Mouse (Mus musculus): ENCODE results near the gene Proca1. TPM values are rescaled to one million over a fixed set of nuclear protein-coding genes. Genes with fewer than 3 reads are reported as not detected.

Gene Proca1
- polyA plus RNA-seq, 2 experiments: 1.9 to 2.1 TPM

DNA sequence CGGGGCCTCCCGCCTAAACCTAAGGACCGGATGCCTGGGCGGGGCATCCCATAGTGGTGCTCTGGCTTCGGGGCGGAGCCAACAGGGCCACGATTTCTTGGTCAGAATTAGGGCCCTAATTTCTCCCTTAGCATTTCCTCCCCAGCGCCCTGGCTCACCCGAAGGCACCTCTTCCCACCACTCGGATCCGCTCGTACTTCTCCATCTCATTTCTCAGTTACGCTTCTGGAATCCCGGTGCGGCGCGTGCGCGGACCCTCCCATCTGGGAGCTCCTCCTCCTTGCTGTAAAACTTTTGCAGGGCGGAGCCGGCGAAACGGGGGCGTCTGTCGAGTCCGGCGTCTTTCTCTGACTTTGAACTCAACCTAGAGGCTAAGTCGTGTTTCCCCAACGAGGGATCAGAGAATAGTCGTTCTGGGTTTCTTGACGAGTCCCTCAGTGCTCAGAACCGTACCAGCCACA is 16.8 kb upstream of the Proca1 start, which contains the start of the genes Nek8 and Tlcd1:
Gene Nek8 (minus strand): TSS at position 274 of the 461 bp plus-strand sequence.
Gene Tlcd1 (plus strand): TSS at position 310 of the 461 bp plus-strand sequence.
- Histone ChIP-seq H3K4me2 (replicated peaks; ENCODE audit: low read depth, low read length, severe bottlenecking) (peak within 1 kb of the TSS; percentile 97), H3K9me3 (ENCODE audit: control insufficient read depth, low read length) (no peaks in the 10 kb centered on the region), H3K27me3 (ENCODE audit: control insufficient read depth, insufficient read depth, low read length) (no peaks in the 10 kb centered on the region), H3K36me3 (ENCODE audit: control insufficient read depth, insufficient read depth, low read length) (peaks cover 28% of the 10 kb centered on the region), H3K9ac (ENCODE audit: low read depth, low read length, severe bottlenecking) (peak within 1 kb of the TSS; percentile 40; the same call in 1 of the 2 replicates), H3K4me1 (ENCODE audit: control insufficient read depth, insufficient read depth, low read length) (peaks cover 27% of the 10 kb centered on the region), H3K4me3 (replicated peaks; ENCODE audit: low read length) (peak within 1 kb of the TSS; percentile 46), H3K27ac (replicated peaks; ENCODE audit: low read depth, low read length) (peak within 1 kb of the TSS; percentile 48; the same call in 1 of the 2 replicates)
- peak; percentile 77 for ATAC-seq (ENCODE audit: low FRiP score, low read depth)
- peak; percentile 95 for DNase-seq (ENCODE audit: low spot score)
- WGBS: under 1% methylated on average over 32 of the region's 32 CpGs
- no peak for TF ChIP-seq POLR2A (IDR thresholded peaks at IDR 0.05; ENCODE audit: borderline replicate concordance, extremely low read depth, insufficient read depth, insufficient read length)

DNA sequence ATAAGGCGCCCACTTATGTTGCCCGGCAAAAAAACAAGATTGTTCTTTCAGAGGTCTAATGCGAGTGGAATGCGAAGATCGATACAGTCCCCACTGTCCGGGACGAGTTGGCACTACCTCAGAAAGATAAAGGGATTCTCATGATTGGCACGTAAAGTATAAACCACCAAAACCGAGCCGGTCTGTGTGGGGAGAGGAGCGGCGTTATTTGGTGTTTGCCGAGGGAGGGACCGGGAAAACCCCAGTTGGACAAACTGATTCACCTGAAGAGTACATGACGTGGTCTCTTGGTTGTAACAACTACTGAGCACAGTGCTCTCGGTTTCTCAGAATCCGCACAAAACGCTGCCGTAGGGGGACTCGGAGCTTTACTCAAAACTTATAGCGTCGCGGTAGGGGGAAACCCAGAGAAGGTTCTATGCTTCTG is 16.3 kb upstream of the Proca1 start:
- peaks cover 31% of the 10 kb centered on the region for H3K4me1 ChIP-seq (ENCODE audit: control insufficient read depth, insufficient read depth, low read length)

DNA sequence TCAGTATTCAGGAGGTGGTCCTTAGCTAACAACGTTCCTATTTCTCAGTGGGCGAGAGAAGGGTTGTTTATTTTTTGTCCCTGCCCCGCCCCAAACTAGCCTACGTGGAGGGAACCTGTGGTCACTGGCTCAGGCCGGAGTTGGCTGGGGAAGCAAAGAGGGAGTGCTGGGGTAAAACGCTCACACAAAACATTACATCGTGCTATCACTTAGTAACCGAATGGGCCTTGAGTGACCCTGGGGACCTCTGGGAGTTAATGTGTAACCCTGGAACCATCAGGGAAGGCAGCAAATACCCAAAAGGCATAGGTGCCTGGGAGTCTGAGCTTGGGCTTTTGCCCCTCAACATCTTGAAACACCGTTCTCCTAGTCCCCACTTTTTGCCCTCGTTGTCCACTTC is 15.8 kb upstream of the Proca1 start:
- H3K9me3 ChIP-seq (ENCODE audit: control insufficient read depth, low read length): no peaks in the 10 kb centered on the region
- peak overlapping the region; percentile 46 for H3K4me3 ChIP-seq (replicated peaks; ENCODE audit: low read length)
- DNase-seq (ENCODE audit: low spot score): no peak
- no peak for TF ChIP-seq POLR2A (IDR thresholded peaks at IDR 0.05; ENCODE audit: borderline replicate concordance, extremely low read depth, insufficient read depth, insufficient read length)
- H3K27ac ChIP-seq (replicated peaks; ENCODE audit: low read depth, low read length): 0 out of 2 replicates have a peak overlapping the region, but pooled peaks have one; percentile 48
- H3K36me3 ChIP-seq (ENCODE audit: control insufficient read depth, insufficient read depth, low read length): peaks cover 34% of the 10 kb centered on the region
- H3K27me3 ChIP-seq (ENCODE audit: control insufficient read depth, insufficient read depth, low read length): no peaks in the 10 kb centered on the region
- peak overlapping the region; percentile 97 for H3K4me2 ChIP-seq (replicated peaks; ENCODE audit: low read depth, low read length, severe bottlenecking)
- H3K4me1 ChIP-seq (ENCODE audit: control insufficient read depth, insufficient read depth, low read length): peaks cover 36% of the 10 kb centered on the region
- WGBS: 1% methylated on average over 10 of the region's 10 CpGs
- H3K9ac ChIP-seq (ENCODE audit: low read depth, low read length, severe bottlenecking): peak overlapping the region; percentile 40; the same call in 1 of the 2 replicates
- no peak for ATAC-seq (ENCODE audit: low FRiP score, low read depth)

More for the DNA sequence above, 16.3 kb upstream of the Proca1 start:
- Histone ChIP-seq H3K4me3 (replicated peaks; ENCODE audit: low read length) (peak overlapping the region; percentile 46), H3K9ac (ENCODE audit: low read depth, low read length, severe bottlenecking) (peak overlapping the region; percentile 40; the same call in 1 of the 2 replicates), H3K36me3 (ENCODE audit: control insufficient read depth, insufficient read depth, low read length) (peaks cover 33% of the 10 kb centered on the region), H3K27me3 (ENCODE audit: control insufficient read depth, insufficient read depth, low read length) (no peaks in the 10 kb centered on the region), H3K27ac (replicated peaks; ENCODE audit: low read depth, low read length) (peak overlapping the region; percentile 48; the same call in 1 of the 2 replicates), H3K4me2 (replicated peaks; ENCODE audit: low read depth, low read length, severe bottlenecking) (peak overlapping the region; percentile 97), H3K9me3 (ENCODE audit: control insufficient read depth, low read length) (no peaks in the 10 kb centered on the region)
- ATAC-seq (ENCODE audit: low FRiP score, low read depth): no peak
- WGBS: 2% methylated on average over 23 of the region's 23 CpGs
- no peak for TF ChIP-seq POLR2A (IDR thresholded peaks at IDR 0.05; ENCODE audit: borderline replicate concordance, extremely low read depth, insufficient read depth, insufficient read length)
- no peak for DNase-seq (ENCODE audit: low spot score)

GRCm38 (mm10) chr11:78177903-78178858 is 15.0 kb upstream of the Proca1 start:
- 0% methylated on average over 50 of the region's 84 CpGs for WGBS
- Histone ChIP-seq H3K4me2 (replicated peaks; ENCODE audit: low read depth, low read length, severe bottlenecking) (peak overlapping the region; percentile 97), H3K9me3 (ENCODE audit: control insufficient read depth, low read length) (no peaks in the 10 kb centered on the region), H3K27me3 (ENCODE audit: control insufficient read depth, insufficient read depth, low read length) (no peaks in the 10 kb centered on the region), H3K4me3 (replicated peaks; ENCODE audit: low read length) (peak overlapping the region; percentile 46), H3K27ac (replicated peaks; ENCODE audit: low read depth, low read length) (peak overlapping the region; percentile 94), H3K9ac (ENCODE audit: low read depth, low read length, severe bottlenecking) (peak overlapping the region; percentile 72), H3K4me1 (ENCODE audit: control insufficient read depth, insufficient read depth, low read length) (peaks cover 36% of the 10 kb centered on the region), H3K36me3 (ENCODE audit: control insufficient read depth, insufficient read depth, low read length) (peaks cover 31% of the 10 kb centered on the region)
- ATAC-seq (ENCODE audit: low FRiP score, low read depth) (peak; percentile 86), DNase-seq (ENCODE audit: low spot score) (peak; percentile 95)
- no peak for TF ChIP-seq POLR2A (IDR thresholded peaks at IDR 0.05; ENCODE audit: borderline replicate concordance, extremely low read depth, insufficient read depth, insufficient read length)

DNA sequence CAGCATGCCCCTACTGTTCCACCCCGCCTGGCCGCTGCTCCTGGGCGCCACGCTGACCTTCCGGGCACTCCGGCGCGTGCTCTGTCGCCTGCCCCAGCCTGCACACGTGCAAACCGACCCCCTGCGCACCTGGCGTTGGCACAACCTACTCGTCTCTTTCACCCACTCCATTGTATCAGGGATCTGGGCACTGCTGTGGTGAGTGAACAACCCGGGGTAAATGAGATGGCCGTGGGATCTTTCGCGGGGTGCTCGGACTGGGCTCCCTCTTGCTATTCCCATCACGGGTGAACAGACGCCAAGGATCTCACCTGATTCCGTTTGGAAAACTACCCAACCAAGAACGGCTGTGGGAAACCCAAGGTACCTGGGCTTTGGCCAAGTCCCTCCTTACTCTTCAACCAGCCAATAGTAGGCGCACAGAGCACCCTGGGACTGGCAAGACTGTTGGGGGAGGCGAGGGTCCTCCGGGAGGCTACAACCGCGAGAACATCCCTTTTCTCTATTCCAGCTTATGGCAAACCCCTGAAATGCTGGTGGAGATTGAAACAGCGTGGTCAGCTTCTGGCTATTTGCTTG is 14.2 kb upstream of the Proca1 start:
- Histone ChIP-seq H3K36me3 (ENCODE audit: control insufficient read depth, insufficient read depth, low read length) (peaks cover 31% of the 10 kb centered on the region), H3K9me3 (ENCODE audit: control insufficient read depth, low read length) (no peaks in the 10 kb centered on the region), H3K27ac (replicated peaks; ENCODE audit: low read depth, low read length) (peak overlapping the region; percentile 94), H3K27me3 (ENCODE audit: control insufficient read depth, insufficient read depth, low read length) (no peaks in the 10 kb centered on the region), H3K4me2 (replicated peaks; ENCODE audit: low read depth, low read length, severe bottlenecking) (peak overlapping the region; percentile 97), H3K4me3 (replicated peaks; ENCODE audit: low read length) (peak overlapping the region; percentile 46), H3K4me1 (ENCODE audit: control insufficient read depth, insufficient read depth, low read length) (peaks cover 38% of the 10 kb centered on the region), H3K9ac (ENCODE audit: low read depth, low read length, severe bottlenecking) (peak overlapping the region; percentile 72)
- WGBS: 1% methylated on average over 26 of the region's 29 CpGs
- ATAC-seq (ENCODE audit: low FRiP score, low read depth) (no peak; the same call in 1 of the 2 replicates), DNase-seq (ENCODE audit: low spot score) (peak; percentile 85)
- TF ChIP-seq POLR2A (IDR thresholded peaks at IDR 0.05; ENCODE audit: borderline replicate concordance, extremely low read depth, insufficient read depth, insufficient read length): peak; percentile 25; the same call in 1 of the 2 replicates
